Comparison of ENCODE assay signal across 24 mouse cellular contexts in genomic region chr15:98387621-98388020, GRCm38 (mm10). TPM values are rescaled to one million over a fixed set of nuclear protein-coding genes. Genes with fewer than 3 reads are reported as not detected.
A peak's percentile ranks its signal among the peaks of the same experiment; 100 is the strongest.
DNase-seq lines count a peak whose midpoint lies in the region; ATAC-seq and TF ChIP-seq lines count a peak whose summit lies in the region.
"Had no signal": no experiment of that assay in that cellular context is flagged by ENCODE, and none has a peak within 500 bp of the region (broad histone marks: within the 10 kb centered on the region; RNA-seq: fewer than 3 reads in every experiment).

No protein-coding gene starts in this region.

- TF ChIP-seq EP300 in CH12.LX (IDR thresholded peaks at IDR 0.05; ENCODE audit: low read length) = no peak

- TF ChIP-seq POLR2A in CH12.LX (IDR thresholded peaks at IDR 0.05; ENCODE audit: low read depth, low read length) = no peak

- no peak overlapping the region for H3K4me2 ChIP-seq in kidney, postnatal 0 days (ENCODE audit: low read length)
- H3K4me2 ChIP-seq in CH12.LX (ENCODE audit: insufficient read depth, low read depth, poor library complexity, severe bottlenecking) = no peak overlapping the region
- H3K4me2 ChIP-seq: forebrain, embryonic 13.5 days; limb, embryonic 12.5 days; liver, embryonic 15.5 days had no signal

- H3K4me3 ChIP-seq in kidney, postnatal 0 days (replicated peaks; ENCODE audit: low read depth, low read length) = no peak overlapping the region
- H3K4me3 ChIP-seq in CH12.LX (replicated peaks in 1 of 3; ENCODE audit: low read depth in 2 of 3, low read length in 2 of 3, poor library complexity in 1 of 3) = no peak overlapping the region
- H3K4me3 ChIP-seq: forebrain, embryonic 13.5 days; gastrocnemius, adult 2 months; heart, adult 2 months; limb, embryonic 12.5 days; liver, embryonic 15.5 days had no signal

- H3K27me3 ChIP-seq in kidney, postnatal 0 days (ENCODE audit: insufficient read depth, low read length) = no peaks in the 10 kb centered on the region
- peaks cover 20% of the 10 kb centered on the region for H3K27me3 ChIP-seq in CH12.LX (replicated peaks)
- H3K27me3 ChIP-seq: forebrain, embryonic 13.5 days; limb, embryonic 12.5 days; liver, embryonic 15.5 days had no signal

- dilution Hi-C loops in CH12.LX (cut with MboI; ENCODE audit: extremely low pct_ligation_motif_present, extremely low pct_unique_long_range_greater_than_20kb, low sequenced_read_pairs) = no loop called here

- no peaks in the 10 kb centered on the region for H3K9me3 ChIP-seq in kidney, postnatal 0 days (replicated peaks; ENCODE audit: low read length)
- no peaks in the 10 kb centered on the region for H3K9me3 ChIP-seq in CH12.LX (replicated peaks; ENCODE audit: low read length)
- H3K9me3 ChIP-seq: forebrain, embryonic 13.5 days; limb, embryonic 12.5 days; liver, embryonic 15.5 days had no signal

- no peak for ATAC-seq in kidney, postnatal 0 days (replicated peaks; ENCODE audit: low FRiP score, low read depth)
- ATAC-seq: activated CD4-positive, CD25-positive, alpha-beta regulatory T cell, adult 4 months; forebrain, embryonic 13.5 days had no signal

- in situ Hi-C loops in CH12.LX (cut with MboI; ENCODE audit: low pct_ligation_motif_present, low pct_unique_long_range_greater_than_20kb, low sequenced_read_pairs) = loop anchor here (10.0 kb wide), 1 partner anchor 203 kb away; no protein-coding TSS in a partner anchor

- no peaks in the 10 kb centered on the region for H3K79me2 ChIP-seq in CH12.LX (replicated peaks; ENCODE audit: control insufficient read depth, extremely low read depth, insufficient read depth, poor library complexity, severe bottlenecking)

- H3K9ac ChIP-seq in kidney, postnatal 0 days (ENCODE audit: low read depth, low read length) = no peak overlapping the region
- no peak overlapping the region for H3K9ac ChIP-seq in CH12.LX (ENCODE audit: insufficient read depth, low read depth)
- H3K9ac ChIP-seq: forebrain, embryonic 13.5 days; limb, embryonic 12.5 days; liver, embryonic 15.5 days had no signal

- peak; percentile 43 for DNase-seq in kidney, postnatal 0 days (ENCODE audit: low spot score)
- no peak for DNase-seq in kidney, adult 18-20 months
- DNase-seq in 3T3-L1 (ENCODE audit: low read depth, low spot score) (peak; percentile 70), CH12.LX (ENCODE audit: extremely low read depth) (peak; percentile 69), ZHBTc4 (ENCODE audit: low read depth, low spot score) (peak; percentile 63)
- DNase-seq in adrenal gland, postnatal 10 days = no peak
- DNase-seq in frontal cortex, postnatal 36 days (ENCODE audit: low spot score in 2 of 2) = no peak
- DNase-seq: adrenal gland, postnatal 36 days; cerebellum, postnatal 36 days; gastrocnemius, adult 2 months; heart, adult 2 months; heart, postnatal 10 days; layer of hippocampus, postnatal 36 days; right cerebral cortex, adult 18-20 months; thymus, postnatal 14 days had no signal

- TF ChIP-seq CTCF in kidney, postnatal 0 days (IDR thresholded peaks at IDR 0.05; ENCODE audit: low read depth) = no peak
- no peak for TF ChIP-seq CTCF in CH12.LX (conservative IDR thresholded peaks at IDR 0.05 in 1 of 2, IDR thresholded peaks at IDR 0.05 in 1 of 2; ENCODE audit: low read depth in 2 of 2, low read length in 2 of 2)

- 54% methylated on average over 2 of the region's 2 CpGs for WGBS in kidney, postnatal 0 days

- H3K27ac ChIP-seq in kidney, postnatal 0 days = no peak overlapping the region
- no peak overlapping the region for H3K27ac ChIP-seq in CH12.LX (ENCODE audit: insufficient read depth, low read depth)
- H3K27ac ChIP-seq: forebrain, embryonic 13.5 days; gastrocnemius, adult 2 months; heart, adult 2 months; limb, embryonic 12.5 days; liver, embryonic 15.5 days had no signal

- no peaks in the 10 kb centered on the region for H3K4me1 ChIP-seq in kidney, postnatal 0 days (replicated peaks; ENCODE audit: insufficient read depth, low read length)
- H3K4me1 ChIP-seq in CH12.LX (ENCODE audit: control insufficient read depth in 1 of 2, insufficient read depth in 2 of 2) = peaks cover 0 to 14% of the 10 kb centered on the region in 2 experiments; a peak in 1 of 4 replicates
- H3K4me1 ChIP-seq: forebrain, embryonic 13.5 days; limb, embryonic 12.5 days; liver, embryonic 15.5 days had no signal

- no peaks in the 10 kb centered on the region for H3K36me3 ChIP-seq in kidney, postnatal 0 days (ENCODE audit: insufficient read depth, low read length)
- H3K36me3 ChIP-seq in CH12.LX (replicated peaks in 1 of 2; ENCODE audit: control insufficient read depth in 1 of 2, insufficient read depth in 1 of 2, low read length in 1 of 2) = no peaks in the 10 kb centered on the region
- H3K36me3 ChIP-seq: limb, embryonic 12.5 days; liver, embryonic 15.5 days had no signal

- TF ChIP-seq RAD21 in CH12.LX (IDR thresholded peaks at IDR 0.05; ENCODE audit: low read depth, low read length) = no peak

TF ChIP-seq in CH12.LX, 34 proteins besides CTCF, POLR2A, EP300 and RAD21:
- TF ChIP-seq KAT2A (IDR thresholded peaks at IDR 0.05; ENCODE audit: insufficient replicate concordance, low read length) = no peak
- no peak for TF ChIP-seq BHLHE40 (IDR thresholded peaks at IDR 0.05; ENCODE audit: low read depth, low read length)
- no peak for TF ChIP-seq ETS1 (conservative IDR thresholded peaks at IDR 0.05; ENCODE audit: low read depth, low read length)
- no peak for TF ChIP-seq ELF1 (IDR thresholded peaks at IDR 0.05; ENCODE audit: low read depth, low read length)
- TF ChIP-seq MXI1 (IDR thresholded peaks at IDR 0.05; ENCODE audit: low read depth, low read length) = no peak
- no peak for TF ChIP-seq MYC (IDR thresholded peaks at IDR 0.05; ENCODE audit: low read depth, low read length)
- no peak for TF ChIP-seq POLR2AphosphoS2 (IDR thresholded peaks at IDR 0.05; ENCODE audit: low read depth, low read length)
- no peak for TF ChIP-seq IRF4 (IDR thresholded peaks at IDR 0.05; ENCODE audit: low read depth, low read length)
- no peak for TF ChIP-seq MAFK (IDR thresholded peaks at IDR 0.05; ENCODE audit: insufficient replicate concordance, low read length)
- no peak for TF ChIP-seq SIN3A (IDR thresholded peaks at IDR 0.05; ENCODE audit: low read length)
- no peak for TF ChIP-seq TBP (conservative IDR thresholded peaks at IDR 0.05; ENCODE audit: low read depth, low read length)
- TF ChIP-seq NRF1 (IDR thresholded peaks at IDR 0.05; ENCODE audit: low read depth, low read length) = no peak
TF ChIP-seq in CH12.LX: peak in this region for 0.

RNA-seq across cellular contexts. Expression of gene Olfr283, which starts 6.9 kb away (rescaled TPM):
- not detected in 2 replicates for polyA plus RNA-seq in kidney, postnatal 0 days (2015; fragmentation: Nextera tagmentation; extraction: Ambion mirVana)
- not detected in 2 replicates for total RNA-seq in CH12.LX (2012; rRNA removed)
- not detected in 2 replicates for total RNA-seq in CH12.LX (2014; rRNA removed)
- polyA plus RNA-seq in CH12.LX (2012; ENCODE audit: insufficient read length, low read depth) = not detected in 2 replicates
- total RNA-seq in adrenal gland, postnatal 10 days (2021) = not detected
- total RNA-seq: adrenal gland, postnatal 36 days; gastrocnemius, adult 2 months; heart, adult 2 months; heart, postnatal 10 days; layer of hippocampus, postnatal 36 days; megakaryocyte-erythroid progenitor cell, adult 5-6 weeks; neutrophil, adult 5-6 weeks had no signal
- polyA plus RNA-seq: activated CD4-positive, CD25-positive, alpha-beta regulatory T cell, adult 4 months; forebrain, embryonic 13.5 days; heart, adult 2 months; kidney, embryonic 14.5 days; limb, embryonic 12.5 days; liver, embryonic 15.5 days; spleen, adult 2 months; stomach, embryonic 16.5 days had no signal

RNA-seq across cellular contexts. Expression of gene Olfr282, which starts 43.4 kb away (rescaled TPM):
- not detected in 2 replicates for polyA plus RNA-seq in kidney, postnatal 0 days (2015; fragmentation: Nextera tagmentation; extraction: Ambion mirVana)
- total RNA-seq in CH12.LX (2012; rRNA removed) = not detected in 2 replicates
- total RNA-seq in CH12.LX (2014; rRNA removed) = not detected in 2 replicates
- not detected in 2 replicates for polyA plus RNA-seq in CH12.LX (2012; ENCODE audit: insufficient read length, low read depth)
- not detected for total RNA-seq in adrenal gland, postnatal 10 days (2021)
- total RNA-seq: adrenal gland, postnatal 36 days; gastrocnemius, adult 2 months; heart, adult 2 months; heart, postnatal 10 days; layer of hippocampus, postnatal 36 days; megakaryocyte-erythroid progenitor cell, adult 5-6 weeks; neutrophil, adult 5-6 weeks had no signal
- polyA plus RNA-seq: activated CD4-positive, CD25-positive, alpha-beta regulatory T cell, adult 4 months; forebrain, embryonic 13.5 days; heart, adult 2 months; kidney, embryonic 14.5 days; limb, embryonic 12.5 days; liver, embryonic 15.5 days; spleen, adult 2 months; stomach, embryonic 16.5 days had no signal

RNA-seq across cellular contexts. Expression of gene Olfr284, which starts 46.8 kb away (rescaled TPM):
- polyA plus RNA-seq in kidney, postnatal 0 days (2015; fragmentation: Nextera tagmentation; extraction: Ambion mirVana) = not detected in 2 replicates
- total RNA-seq in CH12.LX (2012; rRNA removed) = not detected in 2 replicates
- not detected in 2 replicates for total RNA-seq in CH12.LX (2014; rRNA removed)
- not detected in 2 replicates for polyA plus RNA-seq in CH12.LX (2012; ENCODE audit: insufficient read length, low read depth)
- total RNA-seq in adrenal gland, postnatal 10 days (2021) = not detected
- total RNA-seq: adrenal gland, postnatal 36 days; gastrocnemius, adult 2 months; heart, adult 2 months; heart, postnatal 10 days; layer of hippocampus, postnatal 36 days; megakaryocyte-erythroid progenitor cell, adult 5-6 weeks; neutrophil, adult 5-6 weeks had no signal
- polyA plus RNA-seq: activated CD4-positive, CD25-positive, alpha-beta regulatory T cell, adult 4 months; forebrain, embryonic 13.5 days; heart, adult 2 months; kidney, embryonic 14.5 days; limb, embryonic 12.5 days; liver, embryonic 15.5 days; spleen, adult 2 months; stomach, embryonic 16.5 days had no signal

Comparison
In these comparisons a context has a peak if more than half of its experiments do, and no peak if none do; other contexts are left out.
1. DNase-seq: peak in kidney, postnatal 0 days (single experiment), 3T3-L1 (single experiment), CH12.LX (single experiment) and ZHBTc4 (single experiment); none in kidney, adult 18-20 months (single experiment), adrenal gland, postnatal 10 days (single experiment) and frontal cortex, postnatal 36 days (0 of 2).